Mouse (Mus musculus) MEL (cell line): Measurements from ENCODE around the gene Psmd9.

ENCODE experiments used
- CTCF ChIP-seq, 3 experiments: IDR thresholded peaks in 2 of 3; conservative IDR thresholded peaks in 1 of 3; 2 replicates each; pipeline ENCODE4 v1.5.1; 2011 to 2012; ENCODE audit warnings: low read length in 3 of 3, low read depth in 2 of 3, mild to moderate bottlenecking in 2 of 3, improper control_type of control experiment in 1 of 3, inconsistent platforms in 1 of 3, mixed read lengths in 1 of 3, moderate library complexity in 1 of 3; ENCODE audit not compliant: control insufficient read depth in 1 of 3, insufficient read depth in 1 of 3, poor library complexity in 1 of 3, severe bottlenecking in 1 of 3
- EP300 ChIP-seq, 2 experiments: IDR thresholded peaks; 2 replicates each; pipeline ENCODE4 v1.6.1; 2011; ENCODE audit warnings: improper control_type of control experiment in 2 of 2, low read length in 2 of 2, low read depth in 1 of 2, mild to moderate bottlenecking in 1 of 2
- GATA1 ChIP-seq: IDR thresholded peaks from 2 replicates; pipeline ENCODE4 v1.6.1; 2011; ENCODE audit warnings: low read depth, low read length, improper control_type of control experiment
- POLR2A ChIP-seq, 2 experiments: IDR thresholded peaks; 2 replicates each; pipeline ENCODE4 v1.6.1; 2011 to 2012; ENCODE audit warnings: low read length in 2 of 2, mild to moderate bottlenecking in 2 of 2, control low read depth in 1 of 2, improper control_type of control experiment in 1 of 2, low read depth in 1 of 2, moderate library complexity in 1 of 2; ENCODE audit not compliant: control insufficient read depth in 1 of 2, insufficient read depth in 1 of 2, poor library complexity in 1 of 2
- POLR2AphosphoS5 ChIP-seq: IDR thresholded peaks from 2 replicates; pipeline ENCODE4 v1.6.1; 2012; ENCODE audit warnings: low read depth, borderline replicate concordance, mild to moderate bottlenecking, inconsistent platforms, low read length, moderate library complexity, mixed read lengths
- SMC3 ChIP-seq: IDR thresholded peaks from 2 replicates; pipeline ENCODE4 v1.6.1; 2011; ENCODE audit warnings: low read depth, low read length, improper control_type of control experiment
- TAL1 ChIP-seq: IDR thresholded peaks from 2 replicates; pipeline ENCODE4 v1.6.1; 2012; ENCODE audit warnings: mild to moderate bottlenecking, inconsistent platforms, low read length, moderate library complexity, mixed read lengths
- USF2 ChIP-seq, 2 experiments: IDR thresholded peaks; 2 replicates each; pipeline ENCODE4 v1.6.1; 2011 to 2012; ENCODE audit warnings: improper control_type of control experiment in 2 of 2, low read length in 2 of 2, borderline replicate concordance in 1 of 2, inconsistent platforms in 1 of 2, low read depth in 1 of 2, mild to moderate bottlenecking in 1 of 2; ENCODE audit not compliant: insufficient read depth in 1 of 2

- no peak for TF ChIP-seq EP300 (IDR thresholded peaks at IDR 0.05; ENCODE audit: low read depth in 1 of 2, low read length in 2 of 2)
- no peak for TF ChIP-seq USF2 (IDR thresholded peaks at IDR 0.05; ENCODE audit: borderline replicate concordance in 1 of 2, insufficient read depth in 1 of 2, low read depth in 1 of 2, low read length in 2 of 2)
- no peak for TF ChIP-seq CTCF (IDR thresholded peaks at IDR 0.05 in 2 of 3, conservative IDR thresholded peaks at IDR 0.05 in 1 of 3; ENCODE audit: control insufficient read depth in 1 of 3, insufficient read depth in 1 of 3, low read depth in 2 of 3, low read length in 3 of 3, poor library complexity in 1 of 3, severe bottlenecking in 1 of 3)
- TF ChIP-seq SMC3: no peak
- TF ChIP-seq TAL1: no peak
- TF ChIP-seq GATA1: no peak
- TF ChIP-seq POLR2AphosphoS5: no peak
- TF ChIP-seq POLR2A (IDR thresholded peaks at IDR 0.05; ENCODE audit: control insufficient read depth in 1 of 2, insufficient read depth in 1 of 2, low read depth in 1 of 2, low read length in 2 of 2, poor library complexity in 1 of 2): no peak
These were observed 16.3 kb upstream of the Psmd9 start for GRCm38 (mm10) chr5:123152901-123153300.
